Mouse (Mus musculus): Measurements from ENCODE around the gene Nav2.

GRCm38 (mm10) chr7:48998097-48998496, 89.6 kb downstream of the Nav2 start:
- TF ChIP-seq FLI1 (IDR thresholded peaks at IDR 0.05; ENCODE audit: low read length) (no peak), GATA1 (IDR thresholded peaks at IDR 0.05; ENCODE audit: borderline replicate concordance, low read length) (no peak)
